Mouse (Mus musculus): ENCODE results near the gene Gm5771.
"Not testable (repeated sequence)": the region's sequence is repeated elsewhere in the genome, so short reads cannot be mapped to it uniquely, and the experiment has no call there.

Gm5771 gene

GRCm38 (mm10) chr6:41392056-41392455, at the start of gene Gm5771:
TSS of gene Gm5771 (plus strand) at chr6:41392356.
- not testable (repeated sequence) for ATAC-seq (ENCODE audit: insufficient number of reproducible peaks, low FRiP score, low TSS enrichment)

- ATAC-seq (ENCODE audit: insufficient number of reproducible peaks, low FRiP score, low TSS enrichment): no peak
Measured at GRCm38 (mm10) chr6:41353932-41354331, 38.2 kb upstream of the Gm5771 start, which contains the start of gene Try10. TSS of gene Try10 (plus strand) at chr6:41354105.

GRCm38 (mm10) chr6:41373772-41374171, 18.4 kb upstream of the Gm5771 start:
- not testable (repeated sequence) for ATAC-seq (ENCODE audit: insufficient number of reproducible peaks, low FRiP score, low TSS enrichment)

GRCm38 (mm10) chr6:41377578-41377977, 14.6 kb upstream of the Gm5771 start, which contains the start of gene Prss3:
TSS of gene Prss3 (minus strand) at chr6:41377678.
- not testable (repeated sequence) for ATAC-seq (ENCODE audit: insufficient number of reproducible peaks, low FRiP score, low TSS enrichment)

- ATAC-seq (ENCODE audit: insufficient number of reproducible peaks, low FRiP score, low TSS enrichment): no peak
Measured at GRCm38 (mm10) chr6:41386781-41387180, 5.4 kb upstream of the Gm5771 start.

GRCm38 (mm10) chr6:41391640-41392039, 516 bp upstream of the Gm5771 start:
- not testable (repeated sequence) for ATAC-seq (ENCODE audit: insufficient number of reproducible peaks, low FRiP score, low TSS enrichment)

- ATAC-seq (ENCODE audit: insufficient number of reproducible peaks, low FRiP score, low TSS enrichment): not testable (repeated sequence)
Measured at GRCm38 (mm10) chr6:41442261-41442660, 50.1 kb downstream of the Gm5771 start.

GRCm38 (mm10) chr6:41446045-41446444, 53.9 kb downstream of the Gm5771 start, which contains the start of gene Gm10334:
TSS of gene Gm10334 (minus strand) at chr6:41446145.
- not testable (repeated sequence) for ATAC-seq (ENCODE audit: insufficient number of reproducible peaks, low FRiP score, low TSS enrichment)

Measured in cerebellum, adult (tissue).